Mouse (Mus musculus): ENCODE data around the gene Pi4kb. TPM values are rescaled to one million over a fixed set of nuclear protein-coding genes. Genes with fewer than 3 reads are reported as not detected.

The Pi4kb gene
- total RNA-seq, 2 experiments from 2014 or later, result 46.5 to 50.7 TPM

DNA sequence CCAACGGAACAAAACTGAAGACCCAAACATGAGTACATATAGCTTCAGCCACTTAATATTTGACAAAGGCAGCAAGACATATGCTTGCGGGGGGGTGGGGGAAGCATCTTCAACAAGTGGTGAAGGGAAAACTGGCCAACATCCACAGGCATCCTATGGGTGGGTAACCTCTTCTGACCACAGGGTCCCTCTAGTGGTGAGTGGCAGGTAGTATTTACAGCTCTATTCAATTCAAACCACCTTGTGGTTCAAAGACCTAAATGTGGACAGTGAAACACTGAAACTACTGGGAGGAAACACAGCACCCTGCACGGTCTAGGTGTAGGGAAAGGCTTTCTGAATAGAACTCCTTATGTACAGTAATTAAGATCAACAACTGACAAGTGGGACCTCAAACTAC lies 79.2 kb downstream of the Pi4kb start:
- peak in 1 of 2 experiments; percentile 27 for DNase-seq (ENCODE audit: low spot score in 2 of 2)

- peak in 1 of 2 experiments; percentile 24 for DNase-seq (ENCODE audit: low spot score in 2 of 2)
These were observed 80.1 kb downstream of the Pi4kb start for GRCm38 (mm10) chr3:95054481-95055260.

DNA sequence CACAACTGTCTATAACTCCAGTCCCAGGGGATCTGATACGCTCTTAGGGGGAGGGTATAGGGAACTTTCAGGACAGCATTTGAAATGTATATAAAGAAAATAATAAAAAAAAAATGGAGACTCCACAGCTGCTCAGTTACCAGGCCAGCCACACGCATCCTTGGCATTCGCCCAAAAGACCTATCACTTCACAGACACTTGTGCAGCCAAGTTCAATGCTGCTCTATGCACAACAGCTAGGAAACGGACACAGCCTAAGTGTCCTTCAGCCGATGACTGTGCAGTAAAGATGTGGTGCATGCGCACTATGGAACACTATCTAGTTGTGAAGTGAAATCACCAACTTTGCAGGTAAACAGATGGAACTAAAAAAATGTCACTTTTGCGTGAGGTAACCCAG lies 81.7 kb downstream of the Pi4kb start:
- no peak for DNase-seq (ENCODE audit: low spot score in 2 of 2)

Small RNA genes within 50 kb of the gene (microRNA-seq; reads per million reads assigned to microRNA genes)
- gene Mir7013, result 2.7 to 3.6 reads per million in 2 experiments

Other genes starting within 250 kb of the Pi4kb start
- 1 to 10 TPM; 6.3 to 8.6 TPM for gene Cgn, start 188.2 kb upstream of the Pi4kb start, total RNA-seq (2021)
- gene Pogz, start 137.2 kb upstream of the Pi4kb start, total RNA-seq (2021), result 10 to 100 TPM; 56.0 to 57.3 TPM
- gene Psmb4, start 87.8 kb upstream of the Pi4kb start, total RNA-seq (2021), result 100 to 1,000 TPM; 289 to 312 TPM
- 1 to 10 TPM; 4.8 to 5.2 TPM for gene Selenbp1, start 41.7 kb upstream of the Pi4kb start, total RNA-seq (2021)
- gene Rfx5, start 20.7 kb upstream of the Pi4kb start, total RNA-seq (2021), result 10 to 100 TPM; 20.1 to 21.3 TPM
- 10 to 100 TPM; 26.4 to 30.8 TPM for gene Zfp687, start 40.7 kb downstream of the Pi4kb start, total RNA-seq (2021)
- gene Psmd4, start 67.9 kb downstream of the Pi4kb start, total RNA-seq (2021), result 100 to 1,000 TPM; 160 to 174 TPM
- gene Pip5k1a, start 132.2 kb downstream of the Pi4kb start, total RNA-seq (2021), result 10 to 100 TPM; 34.5 to 41.9 TPM
- 10 to 100 TPM; 44.4 to 47.7 TPM for gene Vps72, start 136.3 kb downstream of the Pi4kb start, total RNA-seq (2021)
- gene Tmod4, start 149.7 kb downstream of the Pi4kb start, total RNA-seq (2021), result under 1 TPM in 1 of 2 experiments, not detected in 1; 0.85 TPM
- 10 to 100 TPM; 37.5 to 41.8 TPM for gene Scnm1, start 159.3 kb downstream of the Pi4kb start, total RNA-seq (2021)
- 10 to 100 TPM; 22.4 to 24.6 TPM for gene Lysmd1, start 159.4 kb downstream of the Pi4kb start, total RNA-seq (2021)
- 1 to 10 TPM; 3.0 TPM for gene Tnfaip8l2, start 167.6 kb downstream of the Pi4kb start, total RNA-seq (2021)
- gene Sema6c, start 185.7 kb downstream of the Pi4kb start, total RNA-seq (2021), result 10 to 100 TPM; 71.4 to 75.0 TPM
- gene Gabpb2, start 243.2 kb downstream of the Pi4kb start, total RNA-seq (2021), result 10 to 100 TPM; 10.1 to 10.6 TPM

Measured in layer of hippocampus, postnatal 10 days (tissue).